Mouse (Mus musculus) WW6 (cell line): ENCODE measurements around the gene Gm9972.

Experiments
- DNase-seq: peaks from one replicate; pipeline ENCODE4 v3.0.0-alpha.2; 2013; ENCODE audit warnings: low read depth, low spot score

The Gm9972 gene

GRCm38 (mm10) chr11:43035446-43035845 is at the start of gene Gm9972:
Gm9972 (plus strand) TSS chr11:43035746.
- DNase-seq, result no peak

- peak; percentile 3 for DNase-seq
Measured at GRCm38 (mm10) chr11:42999188-42999587, 36.4 kb upstream of the Gm9972 start.

GRCm38 (mm10) chr11:43011941-43012340 is 23.6 kb upstream of the Gm9972 start:
- DNase-seq, result no peak

DNA sequence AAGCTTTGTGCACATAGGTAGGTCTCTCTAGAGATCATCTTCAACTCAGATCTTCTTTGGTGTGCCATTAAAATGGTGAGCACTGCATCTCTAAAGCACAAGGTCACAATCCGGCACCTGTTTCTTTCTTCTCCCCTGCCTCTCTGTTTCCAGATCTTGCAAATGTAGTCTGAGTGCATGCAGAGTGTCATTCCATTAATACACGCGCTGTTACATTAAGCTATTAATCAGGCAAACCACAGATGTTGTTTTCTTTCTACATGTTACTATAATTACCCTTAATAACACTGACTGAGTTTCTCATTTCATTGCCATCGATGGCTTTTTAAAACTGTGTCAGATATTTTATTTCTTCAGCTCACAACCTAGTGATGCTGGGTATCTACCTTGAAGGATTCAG is 22.6 kb upstream of the Gm9972 start:
- no peak for DNase-seq

GRCm38 (mm10) chr11:43023109-43023688 is 12.3 kb upstream of the Gm9972 start:
- no peak for DNase-seq

DNA sequence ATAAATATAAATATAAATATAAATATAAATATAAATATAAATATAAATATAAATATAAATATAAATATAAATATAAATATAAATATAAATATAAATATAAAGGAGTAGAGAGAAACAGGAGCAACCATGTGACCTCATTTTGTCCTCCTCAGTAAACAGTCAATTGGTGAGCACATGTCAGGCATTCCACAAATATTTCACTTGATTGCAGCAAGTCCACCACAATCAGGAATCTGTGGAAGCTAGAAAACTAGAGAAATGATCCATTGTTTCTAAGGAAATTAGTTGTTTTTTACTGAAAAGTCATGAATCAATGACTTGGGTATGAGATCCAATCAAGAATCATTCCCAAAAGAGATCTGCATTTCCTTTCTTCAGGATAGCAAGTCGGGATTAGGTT is 5.7 kb upstream of the Gm9972 start:
- DNase-seq, result no peak

GRCm38 (mm10) chr11:43032141-43032540 is 3.4 kb upstream of the Gm9972 start:
- no peak for DNase-seq

DNA sequence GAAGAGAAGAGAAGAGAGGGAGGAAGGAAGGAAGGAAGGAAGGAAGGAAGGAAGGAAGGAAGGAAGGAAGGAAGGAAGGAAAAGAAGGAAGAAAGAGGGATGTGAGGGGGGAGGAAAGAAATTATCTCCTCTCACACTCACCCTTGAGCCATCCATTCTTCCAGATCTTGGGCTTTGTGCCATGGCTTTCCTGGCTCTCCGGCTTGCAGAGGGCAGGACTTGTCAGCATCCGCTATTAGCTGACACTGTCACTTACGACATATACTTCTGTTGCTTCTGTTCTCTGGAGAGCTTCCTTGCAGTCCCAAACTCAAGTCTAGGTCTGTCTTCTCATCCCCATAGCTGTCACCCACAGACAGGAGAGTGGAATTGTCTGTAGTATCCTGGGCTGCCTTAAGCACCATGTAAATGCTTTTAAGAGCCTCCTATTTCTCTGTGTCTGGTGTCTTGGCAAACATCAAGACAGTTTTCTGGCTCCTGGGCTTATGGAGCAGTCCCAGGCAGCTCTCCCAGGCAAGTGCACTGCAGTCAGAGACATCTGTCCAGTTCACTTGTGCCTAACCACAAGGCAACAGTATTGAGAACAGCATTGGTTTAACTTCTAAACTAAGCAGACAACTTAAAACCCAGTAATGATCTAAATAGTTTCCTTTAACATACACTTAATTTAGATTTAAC is 10.5 kb downstream of the Gm9972 start:
- DNase-seq, result no peak

DNA sequence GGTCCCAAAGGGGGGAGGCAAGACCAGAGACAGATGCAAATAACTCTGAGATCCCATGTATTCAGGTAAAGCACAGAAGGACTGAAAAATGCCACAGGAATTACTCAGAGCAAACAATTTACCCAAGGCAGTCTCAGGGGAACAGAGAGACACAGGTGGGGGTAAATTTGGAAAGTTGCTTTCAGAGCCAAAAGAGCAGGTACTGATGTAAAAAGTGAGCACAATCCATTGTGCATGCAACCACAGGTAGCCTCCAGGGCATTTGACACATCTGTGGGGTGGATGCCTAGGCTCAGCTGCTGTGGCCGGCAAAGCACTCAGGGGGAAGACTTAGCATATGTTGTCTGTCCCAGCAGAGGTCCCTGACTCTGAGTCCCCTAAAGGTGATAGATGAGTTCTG is 13.8 kb downstream of the Gm9972 start:
- no peak for DNase-seq

- no peak for DNase-seq
Measured at GRCm38 (mm10) chr11:43054972-43055371, 19.4 kb downstream of the Gm9972 start.

GRCm38 (mm10) chr11:43059437-43059970 is 24.0 kb downstream of the Gm9972 start:
- no peak for DNase-seq

- DNase-seq, result no peak
Measured at GRCm38 (mm10) chr11:43062286-43062685, 26.7 kb downstream of the Gm9972 start.

DNA sequence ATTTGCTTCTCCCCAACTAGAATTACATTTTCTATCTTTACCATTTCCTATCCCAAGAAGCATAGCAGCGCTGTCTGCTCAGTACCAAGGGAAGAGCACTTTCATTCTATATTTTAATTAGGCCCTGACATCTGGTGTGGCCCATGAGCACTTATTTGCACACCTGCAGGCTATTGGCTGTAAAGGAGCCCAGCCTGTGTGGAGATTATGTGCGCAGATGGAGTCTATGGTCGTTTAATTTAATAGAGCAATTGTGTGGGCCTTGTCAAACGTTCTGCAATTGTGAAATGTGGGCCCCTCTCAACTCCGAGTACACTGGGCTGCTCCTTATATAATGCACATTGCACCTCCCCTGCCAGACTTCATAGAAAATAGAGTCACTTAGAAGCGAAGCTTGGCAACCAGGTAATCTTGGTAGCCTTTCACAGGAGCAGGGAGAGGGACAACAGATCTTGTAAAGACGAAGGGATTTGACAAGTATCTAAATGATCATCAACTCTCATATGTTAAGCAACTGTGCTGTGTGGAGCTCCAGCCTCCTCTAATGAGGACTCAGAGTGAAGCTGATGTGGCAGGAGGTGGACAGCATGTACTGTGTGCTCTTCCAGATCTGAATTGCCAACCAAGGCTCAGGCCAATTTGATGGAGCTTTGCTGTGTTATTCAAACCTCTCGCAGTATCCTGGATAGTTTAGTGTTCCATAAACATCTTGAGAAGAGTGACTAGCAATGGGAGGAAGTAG is 50.9 kb downstream of the Gm9972 start:
- DNase-seq, result no peak
